Mouse (Mus musculus) right cerebral cortex, adult 18-20 months (tissue): ENCODE measurements around the gene Ankrd13b.
A peak's percentile ranks its signal among the peaks of the same experiment; 100 is the strongest.

Source experiments
- DNase-seq: peaks from one replicate; pipeline ENCODE4 v3.0.0; 2022; ENCODE audit warnings: mixed read lengths

The Ankrd13b gene

GRCm38 (mm10) chr11:77491502-77492291 lies 2.2 kb upstream of the Ankrd13b start:
- DNase-seq: peak; percentile 82

- DNase-seq: peak; percentile 89
Measured at GRCm38 (mm10) chr11:77491123-77491501, 1.6 kb upstream of the Ankrd13b start.

- DNase-seq: no peak
Measured at GRCm38 (mm10) chr11:77490451-77490850, 973 bp upstream of the Ankrd13b start.

- no peak for DNase-seq
Measured at GRCm38 (mm10) chr11:77488771-77489581, 502 bp downstream of the Ankrd13b start.

GRCm38 (mm10) chr11:77486798-77487197 lies 2.7 kb downstream of the Ankrd13b start:
- DNase-seq: no peak

GRCm38 (mm10) chr11:77485229-77485628 lies 4.2 kb downstream of the Ankrd13b start:
- no peak for DNase-seq

- DNase-seq: no peak
Measured at GRCm38 (mm10) chr11:77483510-77484255, 5.8 kb downstream of the Ankrd13b start.

GRCm38 (mm10) chr11:77483043-77483442 lies 6.4 kb downstream of the Ankrd13b start:
- DNase-seq: no peak

- no peak for DNase-seq
Measured at GRCm38 (mm10) chr11:77476895-77477294, 12.6 kb downstream of the Ankrd13b start.

GRCm38 (mm10) chr11:77476216-77476615 lies 13.3 kb downstream of the Ankrd13b start:
- no peak for DNase-seq

GRCm38 (mm10) chr11:77472775-77473174 lies 16.7 kb downstream of the Ankrd13b start:
- DNase-seq: no peak

- DNase-seq: no peak
Measured at GRCm38 (mm10) chr11:77471407-77471806, 18.1 kb downstream of the Ankrd13b start.

- DNase-seq: no peak
Measured at GRCm38 (mm10) chr11:77468397-77468796, 21.1 kb downstream of the Ankrd13b start.

- peak; percentile 72 for DNase-seq
Measured at GRCm38 (mm10) chr11:77467784-77468183, 21.7 kb downstream of the Ankrd13b start.

- DNase-seq: peak; percentile 79
Measured at GRCm38 (mm10) chr11:77467157-77467556, 22.3 kb downstream of the Ankrd13b start.

GRCm38 (mm10) chr11:77466544-77466943 lies 22.9 kb downstream of the Ankrd13b start:
- DNase-seq: no peak

GRCm38 (mm10) chr11:77465111-77465510 lies 24.4 kb downstream of the Ankrd13b start:
- DNase-seq: no peak

- DNase-seq: no peak
Measured at GRCm38 (mm10) chr11:77464684-77465083, 24.8 kb downstream of the Ankrd13b start.

GRCm38 (mm10) chr11:77463786-77464185 lies 25.7 kb downstream of the Ankrd13b start:
- no peak for DNase-seq

GRCm38 (mm10) chr11:77463101-77463445 lies 26.4 kb downstream of the Ankrd13b start:
- no peak for DNase-seq

- DNase-seq: no peak
Measured at GRCm38 (mm10) chr11:77462283-77463100, 27.0 kb downstream of the Ankrd13b start, which contains the start of gene Coro6. Coro6 (plus strand) TSS chr11:77462411.

GRCm38 (mm10) chr11:77461856-77462255 lies 27.6 kb downstream of the Ankrd13b start:
- DNase-seq: no peak
